Mouse (Mus musculus) thymus, adult 18-20 months (tissue): ENCODE measurements around the gene Zswim4.

ENCODE experiments used
- DNase-seq, 2 experiments: peaks; one replicate each; pipeline ENCODE4 v3.0.0; 2022; ENCODE audit warnings: mixed read lengths in 2 of 2

Zswim4 gene

GRCm38 (mm10) chr8:84200126-84200555 is 36.7 kb downstream of the Zswim4 start:
- peak in 1 of 2 experiments; percentile 51 for DNase-seq

- no peak for DNase-seq
Observed at GRCm38 (mm10) chr8:84199348-84200125, 37.3 kb downstream of the Zswim4 start.

DNA sequence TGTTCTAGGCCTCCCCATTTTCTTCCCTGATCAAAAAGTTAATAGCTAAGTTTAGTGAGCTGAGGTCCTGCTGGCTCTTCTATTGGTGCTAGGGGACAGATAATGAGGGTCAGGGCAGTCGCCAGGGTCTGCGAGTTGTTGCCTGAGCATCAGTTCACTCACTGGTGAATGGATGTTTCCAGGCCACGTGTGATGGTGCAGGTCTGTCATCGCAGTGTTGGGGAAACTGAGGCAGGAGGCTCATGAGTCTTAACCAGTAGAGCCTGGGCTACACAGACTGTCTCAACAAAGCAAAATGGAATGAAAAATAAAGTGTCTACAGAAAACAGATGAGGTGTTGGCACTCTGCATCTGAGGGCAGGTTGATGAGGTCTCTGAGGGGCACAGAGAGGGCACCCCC is 38.0 kb downstream of the Zswim4 start:
- DNase-seq: no peak

DNA sequence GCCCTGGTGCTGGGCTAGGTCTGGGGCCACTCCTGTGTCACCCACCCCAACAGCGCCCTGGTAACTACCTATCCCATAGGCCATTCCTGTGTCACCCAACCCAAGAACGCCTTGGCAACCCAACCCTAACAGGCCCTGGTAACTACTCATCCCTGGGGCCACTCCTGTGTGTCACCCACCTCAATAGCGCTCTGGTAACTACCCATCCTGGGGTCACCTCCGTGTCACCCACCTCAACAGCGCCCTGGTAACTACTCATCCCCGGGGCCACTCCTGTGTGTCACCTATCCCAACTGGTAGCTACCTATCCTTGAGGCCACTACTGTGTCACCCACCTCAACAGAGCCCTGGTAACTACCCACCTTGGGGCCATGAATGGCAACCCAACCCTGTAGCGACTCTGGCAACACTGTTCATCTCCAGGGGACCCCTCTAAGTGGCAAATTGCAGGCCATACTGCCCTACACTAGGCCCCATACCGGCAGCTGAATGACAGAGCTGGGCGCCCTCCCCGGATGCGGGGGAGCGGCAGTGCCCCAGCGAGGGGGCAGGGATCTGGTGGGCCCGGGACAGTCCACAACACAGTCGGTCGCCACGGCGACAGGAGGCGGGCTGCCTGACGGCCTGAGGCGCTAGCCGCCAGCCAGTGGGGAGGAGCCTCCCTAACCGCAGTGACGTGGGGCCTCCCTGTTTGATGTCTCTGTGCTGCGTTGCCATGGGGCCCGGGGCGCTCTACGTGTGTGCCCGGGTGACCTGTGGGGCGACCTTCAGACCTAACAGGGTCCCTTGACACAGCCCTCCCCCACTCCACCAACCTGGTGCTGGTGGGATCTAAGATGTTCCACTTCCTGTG is 38.7 kb downstream of the Zswim4 start:
- peak; percentile 92 to 95 for DNase-seq

- peak; percentile 75 to 82 for DNase-seq
Observed at GRCm38 (mm10) chr8:84197141-84197921, 39.5 kb downstream of the Zswim4 start.

DNA sequence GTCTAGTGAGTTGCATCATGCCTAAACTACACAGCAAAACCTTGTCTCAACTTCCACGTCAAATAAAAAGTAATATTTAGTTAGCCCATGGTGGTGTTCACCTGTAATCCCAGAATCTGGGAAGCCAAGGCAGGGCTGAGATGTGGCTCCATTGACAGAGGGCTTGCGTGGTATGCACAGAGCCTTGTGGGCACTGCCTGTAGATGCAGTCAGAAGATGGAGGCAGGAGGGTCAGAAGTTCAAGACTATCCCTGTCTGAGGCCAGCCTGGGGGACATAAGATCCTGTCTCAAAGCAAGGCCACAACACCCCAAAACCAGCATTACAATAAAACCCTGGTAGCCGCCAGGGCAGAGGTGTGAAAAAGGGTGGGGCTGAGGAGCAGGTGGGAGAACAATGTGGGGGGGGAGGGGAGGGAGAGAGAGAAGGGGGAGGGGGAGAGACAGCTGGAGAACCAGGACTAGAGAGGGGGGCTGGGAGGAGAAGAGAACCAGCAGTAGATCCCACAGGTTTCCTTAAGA is 42.6 kb downstream of the Zswim4 start:
- DNase-seq: no peak

DNA sequence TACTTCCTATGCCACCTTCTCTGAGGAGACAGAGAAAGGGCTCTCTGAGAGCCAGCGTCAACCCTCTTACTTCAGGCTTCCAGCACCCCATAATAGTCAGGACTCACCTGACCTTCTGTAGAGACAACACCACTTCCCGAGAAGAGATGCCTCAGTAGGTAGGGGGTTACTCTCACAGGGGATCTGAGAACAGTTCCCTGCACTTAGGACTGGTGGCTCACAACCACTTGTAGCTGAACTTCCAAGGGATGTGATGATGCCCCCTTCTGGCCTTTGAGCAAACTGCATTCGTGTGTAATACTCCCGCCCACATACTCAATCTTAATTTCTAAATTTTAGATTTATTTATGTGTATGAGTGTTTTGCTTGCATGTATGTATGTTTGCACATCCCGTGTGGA is 43.3 kb downstream of the Zswim4 start:
- no peak for DNase-seq

GRCm38 (mm10) chr8:84193161-84193560 is 43.7 kb downstream of the Zswim4 start:
- no peak for DNase-seq

- DNase-seq: no peak
Observed at GRCm38 (mm10) chr8:84192555-84192954, 44.3 kb downstream of the Zswim4 start.

GRCm38 (mm10) chr8:84192023-84192422 is 44.8 kb downstream of the Zswim4 start:
- DNase-seq: no peak

- DNase-seq: no peak
Observed at GRCm38 (mm10) chr8:84190191-84190867, 46.5 kb downstream of the Zswim4 start.

- no peak for DNase-seq
Observed at GRCm38 (mm10) chr8:84189603-84190002, 47.3 kb downstream of the Zswim4 start.

- DNase-seq: no peak
Observed at GRCm38 (mm10) chr8:84188671-84189070, 48.2 kb downstream of the Zswim4 start.

- DNase-seq: peak; percentile 72 to 80
Observed at GRCm38 (mm10) chr8:84187065-84187755, 49.6 kb downstream of the Zswim4 start.

GRCm38 (mm10) chr8:84186547-84186946 is 50.3 kb downstream of the Zswim4 start:
- DNase-seq: peak; percentile 58 to 66

- DNase-seq: no peak
Observed at GRCm38 (mm10) chr8:84185117-84185516, 51.7 kb downstream of the Zswim4 start, which contains the start of gene Nanos3. Gene Nanos3 (minus strand): TSS chr8:84185217.

DNA sequence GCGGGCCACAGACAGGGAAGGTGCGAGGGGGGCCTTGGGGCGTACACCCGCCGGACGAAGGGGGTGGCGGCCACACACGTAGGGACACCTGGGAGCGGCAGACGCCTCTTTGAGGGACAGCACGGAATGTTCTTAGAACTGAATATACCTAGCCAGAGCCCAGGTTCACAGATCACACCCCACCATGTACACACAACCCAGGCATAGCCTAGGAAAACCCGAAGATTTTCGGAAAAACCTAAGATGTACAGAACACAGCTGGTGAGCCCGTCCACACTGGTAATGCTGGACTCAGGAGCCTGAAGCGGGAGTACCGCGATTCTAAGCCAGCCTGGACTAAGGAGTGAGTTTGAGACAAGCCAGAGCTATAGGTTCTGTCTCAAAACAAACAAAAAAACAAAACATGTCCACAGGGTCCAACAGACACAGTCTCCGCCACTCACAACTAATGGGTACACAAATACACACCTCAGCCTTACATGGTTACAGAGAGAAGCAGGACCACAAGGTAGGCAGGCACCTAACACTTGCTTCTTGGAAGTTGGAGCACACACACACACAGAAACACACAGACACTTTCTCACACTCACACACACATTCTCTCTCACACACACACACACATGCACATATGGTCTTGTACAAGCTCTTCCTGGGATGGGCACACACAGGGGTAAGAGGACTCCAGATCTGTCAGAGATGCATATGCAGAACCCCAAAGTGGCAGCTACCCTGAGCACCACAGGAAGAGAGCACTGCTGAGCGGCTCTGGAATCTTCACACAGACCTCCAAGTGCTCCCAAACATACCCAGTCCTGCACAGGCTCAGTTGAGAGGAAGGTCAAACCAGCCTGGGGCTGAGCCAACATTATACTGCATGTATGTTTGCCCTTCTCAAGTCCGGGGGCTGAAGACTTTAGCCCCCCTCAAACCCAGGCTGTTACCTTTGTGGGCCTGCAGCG is 52.5 kb downstream of the Zswim4 start:
- DNase-seq: no peak

- peak; percentile 39 to 57 for DNase-seq
Observed at GRCm38 (mm10) chr8:84183261-84184084, 53.4 kb downstream of the Zswim4 start.

- no peak for DNase-seq
Observed at GRCm38 (mm10) chr8:84182833-84183232, 54.0 kb downstream of the Zswim4 start.
